Mouse (Mus musculus): ENCODE measurements around the gene Slfn8. TPM values are rescaled to one million over a fixed set of nuclear protein-coding genes. Genes with fewer than 3 reads are reported as not detected.
"Not testable (repeated sequence)": the region's sequence is repeated elsewhere in the genome, so short reads cannot be mapped to it uniquely, and the experiment has no call there.

The Slfn8 gene
- under 1 TPM; 0.66 to 0.91 TPM for total RNA-seq (2021)
- long read RNA-seq, experiment 1 = 0 reads
- long read RNA-seq, experiment 2 = 0 reads

GRCm38 (mm10) chr11:83020621-83021020 is at the start of gene Slfn8:
Gene Slfn8, minus strand, starts transcription at chr11:83020810.
- peak; percentile 55 for DNase-seq

- DNase-seq = no peak
Measured at GRCm38 (mm10) chr11:83067982-83068694, 47.5 kb upstream of the Slfn8 start.

DNA sequence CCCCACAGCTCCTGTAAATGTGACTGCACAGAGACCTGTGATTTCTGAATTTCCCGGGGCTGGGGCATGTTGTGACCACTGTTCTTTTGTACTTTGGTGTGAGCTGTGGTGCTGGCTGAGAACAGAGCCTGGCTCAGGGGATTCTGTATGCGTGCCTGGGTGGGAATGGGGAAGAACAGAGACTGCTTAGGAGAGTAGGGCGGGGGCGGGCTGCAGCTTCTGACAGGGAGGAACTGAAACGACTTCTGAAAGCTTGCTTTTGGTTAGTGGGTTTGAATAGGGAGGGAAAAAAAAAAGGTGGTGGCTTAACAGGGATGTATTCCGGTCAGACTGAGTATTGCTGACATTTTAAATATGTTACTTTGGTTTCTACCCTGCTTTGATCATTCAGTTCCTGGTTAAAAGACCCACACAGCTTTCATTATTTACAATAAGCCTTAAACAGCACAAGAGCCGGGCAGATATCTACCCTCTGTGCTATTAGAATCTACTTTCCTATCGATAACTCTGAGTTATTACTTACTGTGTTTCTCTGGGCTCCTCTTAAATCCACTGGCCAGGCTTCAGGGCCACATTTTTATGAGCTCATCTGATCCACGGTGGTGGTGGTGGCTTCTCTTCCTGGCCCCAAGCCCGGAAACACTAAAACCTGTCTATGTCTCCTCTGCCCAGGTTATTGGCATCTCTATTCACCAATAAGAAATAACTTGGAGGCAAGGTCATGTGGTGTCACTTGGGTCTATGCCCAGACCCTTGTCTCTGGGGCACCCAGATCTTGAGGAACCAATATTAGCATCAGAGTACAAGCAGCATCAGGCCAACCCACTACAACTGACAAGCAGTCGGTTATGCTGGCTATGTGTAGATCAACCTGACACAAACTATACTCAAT is 46.3 kb upstream of the Slfn8 start:
- peak; percentile 32 for DNase-seq

DNA sequence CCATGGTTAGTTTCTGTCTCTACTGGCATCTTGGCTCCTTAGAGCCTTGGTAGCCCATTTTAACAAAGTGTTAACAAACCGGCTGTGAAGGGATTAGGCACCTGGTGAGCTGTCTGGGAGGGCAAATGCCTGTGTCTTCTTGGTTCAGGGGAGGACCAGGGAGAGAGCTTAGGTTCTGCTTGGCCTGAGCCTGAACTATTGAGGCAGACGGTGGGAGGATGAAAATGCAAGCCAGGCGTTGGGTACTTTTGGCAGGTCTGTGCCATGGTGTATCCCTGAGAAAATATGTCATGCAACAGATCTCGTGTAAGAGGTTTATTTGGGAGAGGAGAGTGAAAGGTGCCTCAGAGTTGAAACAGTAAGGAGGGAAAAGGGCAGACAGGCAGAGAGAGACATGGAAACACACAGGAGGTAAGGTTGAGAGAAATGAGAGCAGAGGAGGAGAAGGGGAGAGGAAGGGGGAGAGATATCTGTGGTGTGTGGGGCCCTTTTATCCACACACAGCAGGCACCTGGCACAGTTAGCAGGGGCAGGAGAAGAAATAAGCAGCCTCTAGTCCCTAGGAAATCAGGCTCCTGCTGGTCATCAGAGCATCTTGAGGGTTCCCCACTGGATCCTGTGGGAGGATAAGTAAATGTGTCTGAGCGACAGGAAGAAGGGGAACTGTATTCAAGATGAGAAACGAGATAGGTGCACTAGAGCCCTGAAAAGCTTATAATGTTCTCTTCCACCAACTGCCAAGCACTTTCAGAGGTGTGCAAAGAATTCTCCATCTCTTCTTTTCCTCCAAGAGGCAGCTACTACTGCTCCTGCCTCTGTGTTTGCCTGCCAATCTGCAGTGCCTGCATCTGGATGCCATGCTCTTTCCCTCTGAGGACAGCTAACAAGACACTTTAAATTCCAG is 45.1 kb upstream of the Slfn8 start:
- no peak for DNase-seq

DNA sequence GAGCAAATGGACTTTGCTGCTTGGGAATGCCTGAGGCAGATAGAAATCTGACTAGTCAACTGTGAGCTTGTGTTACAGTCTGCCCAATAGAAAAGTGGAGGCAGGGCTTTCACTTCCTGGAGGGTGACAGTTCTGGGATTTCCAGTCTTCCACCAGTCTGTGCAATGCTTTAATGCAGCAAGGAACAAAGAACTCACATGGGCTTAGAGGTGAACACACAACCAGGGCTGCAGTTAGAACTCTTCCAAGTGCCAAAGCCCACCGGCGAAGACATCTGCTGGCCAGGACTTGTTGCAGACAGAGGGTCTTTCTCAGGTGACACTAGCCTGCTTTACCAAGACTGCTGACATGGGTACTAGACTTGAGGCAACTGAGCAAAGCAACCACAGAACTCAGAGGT is 44.3 kb upstream of the Slfn8 start, which contains the start of gene Slfn2:
Gene Slfn2 (plus strand): TSS at position 167 of the 400 bp plus-strand sequence.
- DNase-seq = no peak

GRCm38 (mm10) chr11:83063941-83064349 is 43.3 kb upstream of the Slfn8 start:
- no peak for DNase-seq

DNA sequence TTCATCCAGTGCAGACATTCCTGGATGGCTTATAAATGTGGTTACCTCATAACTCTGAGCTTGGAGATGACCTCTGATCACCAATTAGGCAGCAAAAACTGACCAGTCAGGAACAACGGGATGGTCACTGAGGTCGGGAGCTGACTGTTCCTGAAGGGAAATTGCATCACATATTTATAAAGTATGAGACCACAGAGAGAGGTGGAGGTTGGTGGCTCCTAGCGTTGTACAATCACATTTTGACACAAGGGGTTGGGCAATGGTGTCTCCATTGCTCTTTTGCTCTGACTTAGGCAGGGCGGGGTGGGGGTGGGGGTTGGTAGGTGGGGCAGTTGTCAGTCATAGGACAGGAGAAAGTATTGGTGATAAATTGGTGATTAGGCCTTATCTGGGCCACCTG is 42.5 kb upstream of the Slfn8 start:
- no peak for DNase-seq

- no peak for DNase-seq
Measured at GRCm38 (mm10) chr11:83061806-83062205, 41.2 kb upstream of the Slfn8 start.

DNA sequence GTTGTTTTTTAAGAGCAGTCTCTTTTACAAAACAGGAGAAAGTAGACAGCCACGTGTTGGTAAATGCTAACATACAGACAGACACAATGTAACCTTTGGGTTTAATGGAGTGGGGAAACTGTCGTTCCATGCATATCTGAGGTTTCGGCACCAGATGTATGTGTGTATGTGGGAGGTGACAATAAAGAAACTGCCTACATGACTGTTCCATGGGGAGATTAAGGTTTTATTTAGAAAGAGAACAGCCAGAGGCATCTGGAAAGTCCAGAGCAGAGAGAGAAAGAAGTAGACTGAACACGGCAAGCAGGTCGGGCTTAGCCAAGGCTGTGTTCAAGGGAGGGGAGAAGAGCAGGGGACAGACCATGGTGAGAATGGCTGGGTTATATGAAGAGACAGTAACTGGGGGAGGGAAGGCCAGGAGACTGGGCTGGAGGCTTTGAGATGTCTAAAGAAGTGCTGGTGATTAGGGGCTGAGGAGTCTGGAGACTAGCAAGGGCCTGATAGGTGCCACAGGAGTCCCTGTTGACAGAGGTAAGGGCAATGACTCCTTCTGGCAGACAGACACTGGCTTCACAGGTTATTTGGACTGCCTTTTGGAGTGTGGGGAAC is 39.9 kb upstream of the Slfn8 start:
- DNase-seq = no peak

- peak; percentile 76 for DNase-seq
Measured at GRCm38 (mm10) chr11:83057863-83058262, 37.3 kb upstream of the Slfn8 start.

- DNase-seq = no peak
Measured at GRCm38 (mm10) chr11:83045642-83046041, 25.0 kb upstream of the Slfn8 start.

DNA sequence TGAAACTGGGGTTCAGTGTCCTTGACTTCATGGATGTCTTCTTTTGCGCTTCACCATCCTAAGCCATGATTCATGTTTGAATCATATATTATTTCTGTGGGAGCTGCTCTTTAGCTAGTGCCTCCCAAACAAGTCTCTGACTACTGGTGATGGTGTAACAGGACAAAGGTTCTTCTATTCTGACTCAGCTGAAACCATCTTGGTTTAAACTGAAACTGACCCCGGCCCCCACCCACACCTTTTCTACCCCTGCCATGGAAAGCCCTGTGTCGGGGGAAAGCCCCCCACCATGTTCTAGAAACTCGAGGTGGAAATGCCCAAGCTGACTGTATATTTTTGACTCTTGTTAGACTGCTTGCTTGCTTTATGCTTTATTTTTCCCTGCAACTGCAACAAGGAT is 23.3 kb upstream of the Slfn8 start:
- no peak for DNase-seq

GRCm38 (mm10) chr11:83041000-83041399 is 20.4 kb upstream of the Slfn8 start:
- DNase-seq = no peak

GRCm38 (mm10) chr11:83040325-83040724 is 19.7 kb upstream of the Slfn8 start:
- DNase-seq = peak; percentile 14

GRCm38 (mm10) chr11:83039796-83040195 is 19.2 kb upstream of the Slfn8 start:
- DNase-seq = peak; percentile 31

DNA sequence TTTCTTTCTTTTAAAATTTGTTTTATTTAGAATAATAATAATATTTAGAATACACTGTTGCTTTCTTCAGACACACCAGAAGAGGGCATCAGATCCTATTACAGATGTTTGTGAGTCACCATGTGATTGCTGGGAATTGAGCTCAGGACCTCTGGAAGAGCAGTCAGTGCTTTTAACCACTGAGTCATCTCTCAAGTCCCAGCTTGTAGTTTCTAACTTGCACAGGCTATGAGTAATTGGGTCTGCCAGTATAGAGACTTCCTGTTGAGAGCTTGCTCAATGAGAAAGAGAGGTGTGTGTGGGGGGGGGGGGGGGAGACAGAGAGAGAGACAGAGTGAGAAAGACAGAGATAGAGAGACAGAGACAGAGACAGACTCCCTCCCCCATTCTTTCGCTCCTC is 18.5 kb upstream of the Slfn8 start:
- no peak for DNase-seq

- DNase-seq = not testable (repeated sequence)
Measured at GRCm38 (mm10) chr11:83038686-83039085, 18.1 kb upstream of the Slfn8 start.

GRCm38 (mm10) chr11:83019561-83020519 is 770 bp downstream of the Slfn8 start:
- DNase-seq = not testable (repeated sequence)

GRCm38 (mm10) chr11:83016093-83016492 is 4.5 kb downstream of the Slfn8 start:
- no peak for DNase-seq

DNA sequence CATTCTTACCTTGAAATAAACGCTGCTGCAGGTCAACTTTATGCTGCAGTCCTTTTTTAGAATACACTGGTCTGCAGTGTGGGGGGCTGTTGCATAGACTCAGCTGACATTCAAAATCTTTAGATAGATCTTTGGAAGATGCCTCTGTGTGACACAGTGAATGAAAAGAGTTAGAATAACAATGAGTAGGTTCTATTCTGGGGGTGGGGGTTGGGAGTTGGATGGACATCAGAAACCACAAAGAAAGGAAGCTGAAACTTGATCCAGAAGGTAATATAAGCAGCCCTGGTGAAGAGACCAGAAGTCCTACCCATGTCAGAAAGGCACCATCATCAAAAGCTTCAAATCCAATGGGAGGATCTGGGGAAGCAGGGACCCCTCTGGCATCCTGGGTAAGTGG is 7.3 kb downstream of the Slfn8 start:
- DNase-seq = no peak

Data from adrenal gland, postnatal 10 days (tissue).